Mouse (Mus musculus) limb, embryonic 11.5 days (tissue): ENCODE measurements around the gene Syce3. TPM values are rescaled to one million over a fixed set of nuclear protein-coding genes. Genes with fewer than 3 reads are reported as not detected.

Source experiments
- ATAC-seq: fragments of 200-750 bp; cut with Nextera tagmentation; 2 replicates; pipeline ENCODE4 v1.8.0; 2017; ENCODE audit warnings: low read depth; ENCODE audit not compliant: insufficient number of reproducible peaks, low FRiP score, low TSS enrichment
- DNase-seq: peaks from one replicate; pipeline ENCODE4 v3.0.0-alpha.2; 2015; ENCODE audit warnings: low spot score
- H3K27ac ChIP-seq: fragments of 300-500 bp; sonication (generic); replicated peaks from 2 replicates; pipeline ENCODE4 v1.5.1; 2014; ENCODE audit warnings: low read depth, mild to moderate bottlenecking, low read length
- H3K27me3 ChIP-seq: fragments of 300-500 bp; sonication (generic); 2 replicates; pipeline ENCODE4 v1.6.1; 2014; ENCODE audit warnings: mild to moderate bottlenecking, low read length, mixed read lengths; ENCODE audit not compliant: control insufficient read depth, insufficient read depth
- H3K36me3 ChIP-seq: fragments of 300-500 bp; sonication (generic); 2 replicates; pipeline ENCODE4 v1.6.1; 2014; ENCODE audit warnings: mild to moderate bottlenecking, low read length, moderate library complexity, mixed read lengths; ENCODE audit not compliant: control insufficient read depth, insufficient read depth
- H3K4me1 ChIP-seq: fragments of 300-500 bp; sonication (generic); 2 replicates; pipeline ENCODE4 v1.6.1; 2014; ENCODE audit warnings: low read length, mixed read lengths; ENCODE audit not compliant: control insufficient read depth, insufficient read depth
- H3K4me2 ChIP-seq: fragments of 300-500 bp; sonication (generic); 2 replicates; pipeline ENCODE4 v1.6.1; 2014; ENCODE audit warnings: low read depth, mild to moderate bottlenecking, moderate library complexity; ENCODE audit not compliant: severe bottlenecking
- H3K4me3 ChIP-seq: fragments of 300-500 bp; sonication (generic); 2 replicates; pipeline ENCODE4 v1.5.1; 2014; ENCODE audit warnings: low read depth, low read length
- H3K9ac ChIP-seq: fragments of 300-500 bp; sonication (generic); 2 replicates; pipeline ENCODE4 v1.6.1; 2014; ENCODE audit warnings: mild to moderate bottlenecking, low read length
- H3K9me3 ChIP-seq: fragments of 300-500 bp; sonication (generic); 2 replicates; pipeline ENCODE4 v1.6.1; 2016; ENCODE audit warnings: low read length; ENCODE audit not compliant: control insufficient read depth
- WGBS: fragments of 180-500 bp; shearing (Covaris S2); extraction: QIAGEN DNeasy Blood & Tissue Kit; methylation state at CpG from one replicate; pipeline ENCODE4 v1.1.7; 2014; 5-methylcytosine and 5-hydroxymethylcytosine counted together
- polyA plus RNA-seq: library from polyadenylated mRNA; unstranded; fragments of >200 nt; fragmentation: Nextera tagmentation; extraction: Ambion mirVana; gene quantifications from 2 replicates; pipeline ENCODE4 v1.2.1, GENCODE M21; 2014

The Syce3 gene
- polyA plus RNA-seq, 1 experiment from 2014 or later, result not detected

GRCm38 (mm10) chr15:89404831-89405623 lies 5.3 kb downstream of the Syce3 start:
- Histone ChIP-seq H3K27ac (no peak overlapping the region), H3K4me2 (no peak overlapping the region), H3K27me3 (no peaks in the 10 kb centered on the region), H3K4me1 (no peaks in the 10 kb centered on the region), H3K9ac (no peak overlapping the region), H3K4me3 (no peak overlapping the region), H3K36me3 (no peaks in the 10 kb centered on the region), H3K9me3 (no peaks in the 10 kb centered on the region)
- WGBS, result 84% methylated on average over 10 of the region's 10 CpGs
- ATAC-seq, result no peak
- no peak for DNase-seq

- no peak for ATAC-seq
- H3K9me3 ChIP-seq, result no peaks in the 10 kb centered on the region
- H3K4me3 ChIP-seq, result no peak overlapping the region
- H3K9ac ChIP-seq, result no peak overlapping the region
- no peak for DNase-seq
- WGBS, result 80% methylated on average over 1 of the region's 1 CpGs
- no peak overlapping the region for H3K27ac ChIP-seq
- H3K4me2 ChIP-seq, result no peak overlapping the region
- no peaks in the 10 kb centered on the region for H3K27me3 ChIP-seq
- no peaks in the 10 kb centered on the region for H3K4me1 ChIP-seq
- no peaks in the 10 kb centered on the region for H3K36me3 ChIP-seq
Observed at GRCm38 (mm10) chr15:89402471-89402870, 7.8 kb downstream of the Syce3 start.

GRCm38 (mm10) chr15:89399716-89400115 lies 10.6 kb downstream of the Syce3 start:
- Histone ChIP-seq H3K4me2 (no peak overlapping the region), H3K4me1 (no peaks in the 10 kb centered on the region), H3K9me3 (no peaks in the 10 kb centered on the region), H3K27ac (no peak overlapping the region), H3K9ac (no peak overlapping the region), H3K27me3 (no peaks in the 10 kb centered on the region), H3K4me3 (no peak overlapping the region), H3K36me3 (no peaks in the 10 kb centered on the region)
- WGBS, result 82% methylated on average over 1 of the region's 1 CpGs
- ATAC-seq (no peak), DNase-seq (no peak)

GRCm38 (mm10) chr15:89398146-89398545 lies 12.2 kb downstream of the Syce3 start:
- H3K9ac ChIP-seq, result no peak overlapping the region
- no peak overlapping the region for H3K4me3 ChIP-seq
- no peak overlapping the region for H3K27ac ChIP-seq
- H3K4me2 ChIP-seq, result no peak overlapping the region
- no peaks in the 10 kb centered on the region for H3K9me3 ChIP-seq
- H3K36me3 ChIP-seq, result no peaks in the 10 kb centered on the region
- H3K4me1 ChIP-seq, result no peaks in the 10 kb centered on the region
- H3K27me3 ChIP-seq, result no peaks in the 10 kb centered on the region
- ATAC-seq (no peak), DNase-seq (no peak)
- 85% methylated on average over 2 of the region's 2 CpGs for WGBS

- 87% methylated on average over 4 of the region's 4 CpGs for WGBS
- Histone ChIP-seq H3K4me1 (no peaks in the 10 kb centered on the region), H3K4me2 (no peak overlapping the region), H3K9me3 (no peaks in the 10 kb centered on the region), H3K4me3 (no peak overlapping the region), H3K27me3 (no peaks in the 10 kb centered on the region), H3K36me3 (no peaks in the 10 kb centered on the region), H3K9ac (no peak overlapping the region), H3K27ac (no peak overlapping the region)
- ATAC-seq, result no peak
- no peak for DNase-seq
Observed at GRCm38 (mm10) chr15:89396883-89397282, 13.4 kb downstream of the Syce3 start.

GRCm38 (mm10) chr15:89390081-89390480 lies 20.2 kb downstream of the Syce3 start:
- no peaks in the 10 kb centered on the region for H3K4me1 ChIP-seq
- H3K27ac ChIP-seq, result no peak overlapping the region
- no peaks in the 10 kb centered on the region for H3K36me3 ChIP-seq
- no peaks in the 10 kb centered on the region for H3K9me3 ChIP-seq
- H3K4me3 ChIP-seq, result no peak overlapping the region
- no peak overlapping the region for H3K9ac ChIP-seq
- H3K4me2 ChIP-seq, result no peak overlapping the region
- no peaks in the 10 kb centered on the region for H3K27me3 ChIP-seq
- WGBS, result 90% methylated on average over 10 of the region's 10 CpGs
- DNase-seq (no peak), ATAC-seq (no peak)

GRCm38 (mm10) chr15:89387127-89387526 lies 23.2 kb downstream of the Syce3 start:
- Histone ChIP-seq H3K27me3 (no peaks in the 10 kb centered on the region), H3K4me1 (no peaks in the 10 kb centered on the region), H3K4me3 (no peak overlapping the region), H3K27ac (no peak overlapping the region), H3K9ac (no peak overlapping the region), H3K36me3 (no peaks in the 10 kb centered on the region), H3K4me2 (no peak overlapping the region), H3K9me3 (no peaks in the 10 kb centered on the region)
- WGBS, result 47% methylated on average over 12 of the region's 12 CpGs
- ATAC-seq (no peak), DNase-seq (no peak)

- Histone ChIP-seq H3K27ac (no peak within 1 kb of the TSS), H3K4me3 (no peak within 1 kb of the TSS), H3K27me3 (peaks cover 4% of the 10 kb centered on the region), H3K4me2 (no peak within 1 kb of the TSS), H3K9me3 (no peaks in the 10 kb centered on the region), H3K36me3 (no peaks in the 10 kb centered on the region), H3K4me1 (no peaks in the 10 kb centered on the region), H3K9ac (no peak within 1 kb of the TSS)
- DNase-seq (no peak), ATAC-seq (no peak)
- 87% methylated on average over 7 of the region's 7 CpGs for WGBS
Observed at GRCm38 (mm10) chr15:89384617-89385016, 25.7 kb downstream of the Syce3 start, which contains the start of gene Klhdc7b. Gene Klhdc7b, plus strand, starts transcription at chr15:89384917.

GRCm38 (mm10) chr15:89379429-89379828 lies 30.9 kb downstream of the Syce3 start:
- 10% methylated on average over 10 of the region's 10 CpGs for WGBS
- ATAC-seq, result no peak
- H3K27me3 ChIP-seq, result peaks cover 41% of the 10 kb centered on the region
- H3K9me3 ChIP-seq, result no peaks in the 10 kb centered on the region
- no peak for DNase-seq
- peak overlapping the region; percentile 34 for H3K4me3 ChIP-seq
- H3K4me2 ChIP-seq, result peak overlapping the region; percentile 63
- no peaks in the 10 kb centered on the region for H3K36me3 ChIP-seq
- H3K9ac ChIP-seq, result peak overlapping the region; percentile 0; the same call in 1 of the 2 replicates
- peaks cover 6% of the 10 kb centered on the region for H3K4me1 ChIP-seq
- no peak overlapping the region for H3K27ac ChIP-seq
